Comparison of ENCODE assay signal across 15 mouse cellular contexts in genomic region chr9:30845609-30846290, GRCm38 (mm10).
A peak's percentile ranks its signal among the peaks of the same experiment; 100 is the strongest.
DNase-seq lines count a peak whose midpoint lies in the region; ATAC-seq and TF ChIP-seq lines count a peak whose summit lies in the region.
"Had no signal": no experiment of that assay in that cellular context is flagged by ENCODE, and none has a peak within 500 bp of the region (broad histone marks: within the 10 kb centered on the region; RNA-seq: fewer than 3 reads in every experiment).

No protein-coding gene starts in this region.

- H3K4me2 ChIP-seq in embryonic facial prominence, embryonic 13.5 days, result no peak overlapping the region
- H3K4me2 ChIP-seq: hindbrain, embryonic 12.5 days; liver, embryonic 13.5 days; midbrain, embryonic 12.5 days had no signal

- peak overlapping the region; percentile 68 for H3K27ac ChIP-seq in embryonic facial prominence, embryonic 13.5 days
- H3K27ac ChIP-seq in limb, embryonic 10.5 days, result peak overlapping the region; percentile 42
- H3K27ac ChIP-seq in thymus, adult 2 months (ENCODE audit: control insufficient read depth, insufficient read depth, low read length), result no peak overlapping the region
- H3K27ac ChIP-seq: hindbrain, embryonic 12.5 days; liver, embryonic 13.5 days; midbrain, embryonic 12.5 days had no signal

- no peak overlapping the region for H3K4me3 ChIP-seq in embryonic facial prominence, embryonic 13.5 days
- no peak overlapping the region for H3K4me3 ChIP-seq in limb, embryonic 10.5 days
- no peak overlapping the region for H3K4me3 ChIP-seq in thymus, adult 2 months (ENCODE audit: control insufficient read depth, insufficient read depth, low read length)
- H3K4me3 ChIP-seq: hindbrain, embryonic 12.5 days; liver, embryonic 13.5 days; midbrain, embryonic 12.5 days had no signal

- intact Hi-C loops in left cerebral cortex, postnatal 4 days (cut with DNase I), result no loop called here
- intact Hi-C loops in gastrocnemius, postnatal 36 days (cut with DNase I), result no loop called here

- no peak overlapping the region for H3K9ac ChIP-seq in embryonic facial prominence, embryonic 13.5 days
- H3K9ac ChIP-seq: hindbrain, embryonic 12.5 days; liver, embryonic 13.5 days; midbrain, embryonic 12.5 days had no signal

- peaks cover 15% of the 10 kb centered on the region for H3K4me1 ChIP-seq in embryonic facial prominence, embryonic 13.5 days
- H3K4me1 ChIP-seq in limb, embryonic 10.5 days, result peaks cover 23% of the 10 kb centered on the region
- no peaks in the 10 kb centered on the region for H3K4me1 ChIP-seq in thymus, adult 2 months (replicated peaks; ENCODE audit: control insufficient read depth, insufficient read depth, low read length)
- H3K4me1 ChIP-seq: hindbrain, embryonic 12.5 days; liver, embryonic 13.5 days; midbrain, embryonic 12.5 days had no signal

- no peak for TF ChIP-seq CTCF in thymus, adult 2 months (IDR thresholded peaks at IDR 0.05; ENCODE audit: borderline replicate concordance, control insufficient read depth, extremely low read depth, insufficient read depth, low read length, poor library complexity)

- DNase-seq in left cerebral cortex, postnatal 4 days, result peak; percentile 62
- no peak for DNase-seq in left cerebral cortex, adult 8-10 months (ENCODE audit: low spot score in 2 of 2)
- peak; percentile 27 to 28 for DNase-seq in gastrocnemius, postnatal 36 days
- DNase-seq in limb, embryonic 10.5 days (ENCODE audit: low spot score), result no peak
- DNase-seq in urinary bladder, postnatal 4 days (ENCODE audit: low spot score in 2 of 2), result no peak
- no peak for DNase-seq in thymus, adult 2 months
- DNase-seq: cerebellum, adult 11 months; kidney, adult 18-20 months; kidney, postnatal 36 days; liver, embryonic 13.5 days; thymus, postnatal 25 days had no signal

- WGBS in embryonic facial prominence, embryonic 13.5 days, result 36% methylated on average over 10 of the region's 10 CpGs
- WGBS in limb, embryonic 10.5 days, result 70% methylated on average over 10 of the region's 10 CpGs
- 85% methylated on average over 10 of the region's 10 CpGs for WGBS in thymus, adult 2 months

- ATAC-seq in embryonic facial prominence, embryonic 13.5 days (ENCODE audit: insufficient number of reproducible peaks, insufficient read depth, low FRiP score, low TSS enrichment, low read depth), result no peak

- TF ChIP-seq POLR2A in thymus, adult 2 months (IDR thresholded peaks at IDR 0.05; ENCODE audit: control insufficient read depth, extremely low read depth, insufficient read depth, low read length, poor library complexity), result no peak

- no peaks in the 10 kb centered on the region for H3K27me3 ChIP-seq in embryonic facial prominence, embryonic 13.5 days
- no peaks in the 10 kb centered on the region for H3K27me3 ChIP-seq in limb, embryonic 10.5 days (ENCODE audit: low read depth, poor library complexity, severe bottlenecking)
- no peaks in the 10 kb centered on the region for H3K27me3 ChIP-seq in thymus, adult 2 months (ENCODE audit: control insufficient read depth, insufficient read depth, low read length)
- H3K27me3 ChIP-seq: CH12.LX; hindbrain, embryonic 12.5 days; liver, embryonic 13.5 days; midbrain, embryonic 12.5 days had no signal

- H3K36me3 ChIP-seq in embryonic facial prominence, embryonic 13.5 days, result no peaks in the 10 kb centered on the region
- H3K36me3 ChIP-seq in limb, embryonic 10.5 days, result no peaks in the 10 kb centered on the region
- no peaks in the 10 kb centered on the region for H3K36me3 ChIP-seq in thymus, adult 2 months (ENCODE audit: control insufficient read depth, insufficient read depth, low read length)
- H3K36me3 ChIP-seq: hindbrain, embryonic 12.5 days; liver, embryonic 13.5 days; midbrain, embryonic 12.5 days had no signal

- H3K9me3 ChIP-seq in embryonic facial prominence, embryonic 13.5 days, result no peaks in the 10 kb centered on the region
- no peaks in the 10 kb centered on the region for H3K9me3 ChIP-seq in limb, embryonic 10.5 days (replicated peaks)
- H3K9me3 ChIP-seq: hindbrain, embryonic 12.5 days; liver, embryonic 13.5 days; midbrain, embryonic 12.5 days had no signal

Comparison
In these comparisons a context has a peak if more than half of its experiments do, and no peak if none do; other contexts are left out.
1. DNase-seq: peak in left cerebral cortex, postnatal 4 days (single experiment) and gastrocnemius, postnatal 36 days (2 of 2); none in left cerebral cortex, adult 8-10 months (0 of 2), limb, embryonic 10.5 days (single experiment), urinary bladder, postnatal 4 days (0 of 2) and thymus, adult 2 months (single experiment).